Mouse (Mus musculus) ovary, postnatal 36 days (tissue): ENCODE measurements around the gene Gxylt2.

Experiments used
- DNase-seq: peaks from one replicate; pipeline ENCODE4 v3.0.0; 2022; ENCODE audit warnings: low spot score, mixed read lengths

Gene Gxylt2

DNA sequence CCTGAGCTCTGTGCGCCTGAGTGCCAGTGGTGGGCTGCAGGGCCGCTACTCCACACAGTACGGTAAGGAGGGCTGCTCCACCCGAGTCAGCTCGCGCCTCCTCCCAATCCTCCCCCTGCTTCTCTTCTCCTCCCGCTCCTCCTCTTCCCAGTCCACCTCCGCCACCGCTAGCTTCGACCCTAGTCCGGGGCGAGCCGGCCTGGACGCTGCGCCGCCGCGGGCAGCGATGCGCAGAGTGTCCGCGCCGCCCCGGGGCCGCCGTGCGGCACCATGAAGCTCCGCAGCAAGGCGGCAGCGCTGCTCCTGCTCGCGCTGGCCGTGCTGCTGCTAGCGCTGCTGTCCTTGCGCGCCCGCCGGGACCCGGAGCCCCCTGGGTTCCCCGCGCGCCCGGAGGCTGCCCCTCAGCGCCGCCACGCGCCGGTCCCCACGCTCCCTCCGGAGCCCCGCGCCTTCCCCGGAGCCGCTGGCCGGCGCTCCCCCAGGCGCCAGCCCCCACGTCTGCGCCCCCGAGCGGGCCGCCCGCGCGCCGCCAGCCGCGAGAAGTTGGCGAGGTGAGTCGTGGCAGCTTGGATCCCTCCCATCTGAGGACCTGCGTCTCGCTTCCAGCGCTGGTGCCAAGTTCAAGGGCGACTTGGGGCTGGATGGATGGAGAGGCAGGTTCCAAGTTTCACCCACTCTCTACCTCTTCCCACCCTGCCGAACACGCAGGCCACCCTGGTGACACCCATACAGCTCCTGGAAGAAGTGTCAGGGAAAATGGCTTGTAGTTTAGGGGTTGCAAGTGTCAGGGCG lies at the start of gene Gxylt2:
Gene Gxylt2, plus strand, starts transcription at position 161 of the 792 bp plus-strand sequence.
- DNase-seq = peak; percentile 62

DNA sequence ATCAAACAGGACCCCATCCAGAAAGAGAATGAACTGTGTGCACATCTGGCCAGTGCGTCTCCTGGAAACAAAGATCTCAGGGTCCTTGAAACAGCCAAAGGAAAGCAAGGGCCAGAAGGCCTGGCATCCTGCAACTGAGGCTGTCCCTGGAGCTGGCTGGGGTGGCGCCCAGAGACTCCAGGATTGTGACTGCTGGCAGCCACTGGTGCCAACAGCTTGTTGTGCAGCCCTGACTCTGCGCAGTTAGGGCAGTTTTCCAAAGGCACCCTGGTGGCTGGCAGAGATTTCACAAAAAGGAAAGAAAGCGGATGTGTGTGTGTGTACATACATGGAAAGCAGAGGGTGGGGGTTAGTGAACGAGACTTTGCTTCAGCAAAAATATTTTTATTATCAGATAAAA lies 44.1 kb upstream of the Gxylt2 start:
- DNase-seq = peak; percentile 68

DNA sequence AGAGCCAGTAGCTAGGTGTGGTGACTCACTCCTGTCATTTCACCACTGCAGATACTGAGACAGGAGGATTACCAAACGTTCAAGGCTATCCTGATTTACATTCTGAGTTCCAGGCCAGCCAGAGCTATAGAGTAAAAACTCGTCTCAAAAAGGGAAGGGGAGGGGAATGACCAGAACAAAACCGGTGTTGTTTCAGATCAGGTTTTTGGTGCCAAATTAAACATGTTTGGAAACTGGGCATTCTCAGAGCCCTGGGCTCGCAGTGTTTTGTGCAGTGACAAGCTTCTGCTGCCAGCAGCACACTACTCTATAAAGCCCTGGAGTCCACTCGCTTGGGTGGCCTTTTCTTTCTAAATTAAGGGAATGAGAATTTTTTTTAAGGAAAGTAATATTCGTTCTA lies 42.3 kb upstream of the Gxylt2 start:
- DNase-seq = no peak

DNA sequence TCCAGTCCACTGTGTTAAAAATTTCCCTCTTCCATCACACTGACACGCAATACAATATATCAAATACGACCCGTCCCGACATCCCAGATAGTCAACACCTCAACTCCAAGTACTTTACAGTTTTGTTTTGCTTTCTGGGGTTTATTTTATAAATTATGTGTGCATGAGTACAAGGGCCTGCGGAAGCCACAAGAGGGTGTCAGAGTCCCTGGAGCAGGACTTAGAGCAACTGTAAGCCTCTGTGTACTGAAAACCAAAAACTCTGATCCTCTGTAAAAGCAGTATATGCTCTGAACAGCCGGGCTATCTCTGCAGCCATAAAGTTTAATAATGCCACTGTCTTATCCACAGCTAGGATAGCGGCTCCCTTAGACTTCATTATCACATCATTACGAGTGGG lies 36.9 kb upstream of the Gxylt2 start:
- no peak for DNase-seq

DNA sequence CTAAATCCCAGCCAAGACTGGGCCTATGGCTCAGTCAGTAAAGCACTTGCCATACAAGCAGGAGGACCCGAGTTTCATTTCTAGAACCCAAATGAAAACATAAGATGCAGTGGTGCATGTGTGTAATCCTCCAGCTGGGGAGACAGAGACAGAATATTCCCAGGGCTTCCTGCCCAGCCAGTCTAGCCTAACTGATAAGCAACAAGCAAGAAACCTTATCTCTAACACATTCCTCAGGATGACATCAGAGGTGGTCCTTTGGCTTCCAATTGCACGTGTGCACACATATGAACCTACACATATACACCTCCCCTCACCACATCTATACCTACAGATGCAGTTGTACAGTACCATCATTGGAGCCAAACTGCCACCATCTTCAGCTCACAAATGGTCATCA lies 35.7 kb upstream of the Gxylt2 start:
- no peak for DNase-seq

DNA sequence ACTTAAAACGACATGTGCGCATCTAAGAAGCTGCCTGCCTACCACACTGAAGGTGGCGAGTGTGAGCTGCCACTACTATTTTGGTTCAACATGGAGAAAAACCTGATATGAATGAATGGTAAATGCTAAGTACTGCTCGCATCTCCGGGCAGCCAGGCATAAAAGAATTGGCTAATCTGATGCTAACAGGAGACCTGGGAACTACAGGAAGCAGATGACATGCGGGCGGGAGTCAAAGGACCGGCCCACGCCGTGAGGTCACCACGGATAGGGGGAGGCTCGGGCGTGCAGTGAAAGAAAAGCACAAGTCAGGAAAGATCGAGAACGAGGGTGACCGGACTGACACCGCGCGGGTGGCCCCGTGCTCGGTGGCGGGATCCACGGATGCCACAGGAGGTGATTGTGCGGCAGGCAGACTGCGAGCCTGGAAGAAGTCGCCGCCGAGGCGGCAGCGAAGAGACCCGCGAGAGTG lies 34.1 kb upstream of the Gxylt2 start:
- peak; percentile 47 for DNase-seq

DNA sequence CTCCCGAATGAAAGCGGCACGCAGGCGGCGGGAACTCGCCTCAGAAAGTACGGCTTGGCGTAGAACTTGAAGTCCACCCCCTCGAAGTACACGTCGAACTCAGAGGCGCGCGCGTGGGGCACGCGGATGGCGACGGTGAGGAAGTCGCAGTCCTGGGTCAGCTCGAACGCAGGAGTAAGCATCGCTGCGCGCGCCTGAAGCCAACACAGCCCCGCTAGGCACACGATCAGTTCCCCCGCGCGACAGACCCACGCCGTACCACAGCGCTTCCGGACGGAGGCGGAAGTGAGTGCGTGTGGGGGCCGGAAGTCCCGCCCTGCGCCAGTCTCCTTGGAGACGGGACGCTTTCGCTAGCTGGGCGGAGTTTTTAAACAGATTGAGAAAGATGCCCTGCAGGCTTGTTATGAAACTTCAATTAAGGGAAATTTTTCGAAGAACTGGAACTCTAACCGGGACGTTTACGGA lies 33.6 kb upstream of the Gxylt2 start, which contains the start of gene Shq1:
Gene Shq1, minus strand, starts transcription at position 278 of the 465 bp plus-strand sequence.
- DNase-seq = peak; percentile 84

DNA sequence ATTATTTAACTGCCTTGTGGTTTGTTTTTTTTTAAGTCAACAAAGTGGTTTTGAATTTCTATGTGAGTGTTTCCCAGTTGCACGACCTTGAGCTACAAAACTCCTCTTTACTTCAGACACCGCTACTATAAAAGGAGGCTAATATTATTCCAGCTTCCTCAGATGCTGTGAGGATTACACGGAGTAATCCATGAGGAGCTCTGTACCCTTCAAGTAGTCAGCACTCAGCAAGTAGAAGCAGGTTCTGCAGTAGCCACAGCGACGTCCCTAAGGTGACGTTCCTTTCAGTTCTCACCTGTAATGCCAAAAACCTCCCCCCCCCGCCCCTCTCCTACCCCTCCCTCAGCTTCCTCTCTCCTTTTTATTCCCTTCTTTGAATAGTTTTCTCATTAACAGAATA lies 33.1 kb upstream of the Gxylt2 start:
- DNase-seq = no peak

DNA sequence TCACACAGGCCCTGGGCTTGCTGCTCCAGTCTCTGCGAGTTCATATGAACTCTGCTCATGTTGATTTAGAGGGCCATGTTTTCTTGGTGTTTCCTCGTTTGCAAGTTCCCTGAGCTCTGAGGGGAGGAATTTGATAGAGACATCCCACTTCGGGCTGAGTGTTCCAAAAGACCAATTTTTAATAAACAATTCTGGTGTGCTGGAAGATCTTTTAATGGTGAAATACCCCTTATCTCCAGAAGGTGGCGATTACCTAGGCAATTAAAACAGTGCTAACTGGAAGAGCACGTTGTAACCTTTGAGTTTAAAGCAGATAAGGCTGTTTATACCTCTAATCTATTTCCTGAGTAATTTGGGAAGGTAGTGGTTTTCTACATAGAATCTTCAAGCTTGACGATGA lies 29.6 kb upstream of the Gxylt2 start:
- no peak for DNase-seq

DNA sequence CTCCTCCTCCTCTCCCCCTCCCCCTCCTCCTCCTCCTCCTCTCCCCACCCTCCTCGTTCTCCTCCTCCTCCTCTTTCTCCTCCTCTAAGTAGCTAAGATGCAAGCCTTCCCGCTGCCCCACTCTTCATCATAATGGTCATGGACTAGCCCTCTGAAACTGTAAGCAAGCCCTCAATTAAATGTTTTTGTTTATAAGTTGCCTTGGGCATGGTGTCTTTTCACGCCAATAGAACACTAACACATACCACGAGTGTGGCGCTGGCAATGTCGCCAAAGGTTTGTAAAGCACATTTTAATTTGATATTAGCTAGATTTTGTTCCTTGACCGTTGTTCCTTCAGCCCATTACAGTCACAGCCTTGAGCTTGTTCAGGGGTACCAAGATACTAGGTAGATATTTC lies 28.1 kb upstream of the Gxylt2 start:
- no peak for DNase-seq

DNA sequence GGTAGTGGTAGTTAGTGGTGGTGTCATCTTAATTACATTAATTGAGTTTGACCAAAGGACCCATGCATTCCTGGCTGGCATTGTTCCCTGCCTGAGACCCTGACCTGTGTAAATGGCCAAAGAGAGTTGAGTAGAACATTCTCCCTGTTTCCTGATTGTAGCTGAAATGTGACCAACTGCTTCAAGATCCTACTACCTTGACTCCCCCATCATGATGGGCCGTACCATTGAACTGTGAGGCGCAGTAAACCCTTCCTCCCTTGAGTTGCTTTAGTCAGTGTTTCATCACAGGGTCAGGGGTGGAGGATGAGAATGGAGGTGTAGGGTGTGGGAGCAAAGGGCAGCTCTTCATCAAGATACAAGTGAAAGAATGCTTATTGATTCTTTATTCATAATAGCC lies 25.9 kb upstream of the Gxylt2 start:
- DNase-seq = no peak

DNA sequence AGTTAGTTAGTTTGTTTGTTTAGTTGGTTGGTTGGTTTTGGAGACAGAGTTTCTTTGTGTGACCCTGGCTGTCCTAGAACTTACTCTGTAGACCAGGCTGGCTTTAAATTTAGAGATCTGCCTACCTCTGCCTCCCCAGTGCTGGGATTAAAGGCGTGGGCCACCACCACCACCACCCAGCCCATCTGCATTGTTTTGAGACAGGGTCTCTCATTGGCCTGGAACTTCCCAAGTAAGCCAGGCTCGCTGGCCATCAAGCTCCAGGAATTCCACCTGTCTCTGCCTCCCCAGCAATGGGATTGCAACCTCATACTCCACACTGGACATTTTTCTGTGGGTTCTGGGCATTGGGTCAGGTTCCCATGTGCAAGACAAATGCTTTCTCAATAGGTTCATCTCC lies 18.2 kb upstream of the Gxylt2 start:
- DNase-seq = no peak

DNA sequence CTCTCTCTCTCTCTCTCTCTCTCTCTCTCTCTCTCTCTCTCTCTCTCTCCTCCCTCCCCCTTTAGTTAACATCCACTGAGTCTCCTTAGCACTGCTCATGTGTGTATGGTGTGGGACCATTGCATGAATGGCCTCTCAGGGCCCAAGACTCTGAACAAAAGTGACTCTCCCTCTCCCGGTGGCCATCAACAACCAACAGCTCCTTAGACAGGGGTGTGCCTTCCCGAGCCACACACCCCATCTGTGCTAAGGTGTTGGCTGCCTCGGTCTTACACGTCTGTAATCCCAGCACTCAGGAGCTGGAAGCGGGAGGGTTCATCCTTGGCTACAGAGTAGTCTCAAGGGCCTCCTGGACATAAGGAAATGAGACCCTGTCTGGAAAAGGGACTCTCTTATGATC lies 4.5 kb upstream of the Gxylt2 start:
- no peak for DNase-seq

DNA sequence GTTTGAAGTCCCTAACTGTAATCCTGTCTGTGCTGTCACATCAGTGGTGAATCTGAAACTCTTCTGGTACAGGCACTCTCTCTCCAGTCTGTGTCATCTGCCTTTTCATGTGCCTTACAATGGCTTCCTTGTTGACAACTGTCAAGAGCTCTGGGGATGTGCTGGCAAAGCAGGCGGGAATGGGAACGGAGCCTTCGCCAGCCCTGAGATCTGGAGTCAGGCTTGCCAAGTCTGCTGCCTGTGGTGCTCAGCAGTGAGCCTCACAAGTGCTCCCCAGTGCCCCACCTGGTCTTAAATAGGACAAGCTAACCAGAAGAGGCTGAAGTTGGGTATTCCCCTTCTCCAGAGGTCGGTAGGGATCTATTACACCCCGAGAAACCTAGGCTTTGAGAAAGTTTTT lies 3.8 kb upstream of the Gxylt2 start:
- DNase-seq = no peak

DNA sequence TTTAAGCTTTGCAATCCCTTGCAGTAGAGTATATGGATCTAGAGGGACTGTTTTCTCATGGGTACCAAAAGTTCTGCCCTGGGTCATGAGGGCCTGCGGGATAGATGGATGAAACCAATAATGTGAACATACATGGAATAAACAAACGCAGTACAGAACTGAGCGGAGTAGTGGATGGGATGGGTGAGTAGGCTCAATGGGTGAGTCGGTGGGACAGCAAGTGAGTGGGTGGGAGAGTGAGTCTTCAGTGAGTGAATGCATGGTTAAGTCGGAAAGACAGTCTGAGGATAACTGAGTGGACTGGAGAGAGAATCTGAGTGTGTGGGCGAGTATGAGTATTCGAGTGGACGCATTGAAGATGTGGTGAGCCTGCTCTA lies 349 bp upstream of the Gxylt2 start:
- DNase-seq = no peak

DNA sequence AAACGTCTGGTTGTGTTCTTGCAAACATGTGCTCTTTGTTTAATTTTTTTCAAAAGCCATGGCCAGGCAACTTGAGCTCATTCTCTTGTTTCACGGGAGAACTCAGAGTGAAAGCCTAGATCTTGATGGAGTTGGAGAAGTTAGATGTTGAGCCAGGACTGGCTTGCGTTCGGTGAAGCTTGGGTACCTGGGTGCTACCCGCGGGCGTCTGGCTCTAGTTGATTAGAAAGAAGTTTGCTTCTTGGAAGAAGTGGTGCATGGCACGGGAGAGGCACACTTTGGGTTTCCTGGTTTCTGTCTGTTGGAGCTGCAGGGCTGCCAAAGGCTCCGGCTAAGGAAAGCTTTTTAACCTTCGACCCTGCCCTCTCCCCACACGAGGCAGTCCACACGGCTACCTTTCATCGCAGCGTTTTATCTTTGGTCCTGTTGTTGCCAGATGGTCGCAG lies 855 bp downstream of the Gxylt2 start:
- DNase-seq = peak; percentile 6

DNA sequence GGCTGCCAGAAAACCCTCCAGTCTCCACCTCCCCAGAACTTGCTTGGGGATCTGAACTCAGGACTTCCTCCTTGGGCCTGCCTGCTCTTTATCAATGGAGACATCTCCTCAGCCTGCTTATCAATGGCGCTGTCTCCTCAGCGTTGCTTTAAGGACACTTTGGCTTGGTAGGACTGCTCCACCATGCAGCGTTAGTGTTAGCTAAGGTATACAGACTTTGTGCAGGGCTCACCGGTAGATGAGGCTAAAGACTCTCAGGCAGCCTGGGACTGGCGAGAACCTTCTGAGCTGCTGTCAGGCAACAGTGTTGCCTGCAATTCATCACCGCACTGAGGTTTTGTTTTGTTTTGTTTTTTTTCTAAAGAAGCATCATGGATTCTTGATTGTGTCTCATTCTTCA lies 2.3 kb downstream of the Gxylt2 start:
- DNase-seq = no peak

DNA sequence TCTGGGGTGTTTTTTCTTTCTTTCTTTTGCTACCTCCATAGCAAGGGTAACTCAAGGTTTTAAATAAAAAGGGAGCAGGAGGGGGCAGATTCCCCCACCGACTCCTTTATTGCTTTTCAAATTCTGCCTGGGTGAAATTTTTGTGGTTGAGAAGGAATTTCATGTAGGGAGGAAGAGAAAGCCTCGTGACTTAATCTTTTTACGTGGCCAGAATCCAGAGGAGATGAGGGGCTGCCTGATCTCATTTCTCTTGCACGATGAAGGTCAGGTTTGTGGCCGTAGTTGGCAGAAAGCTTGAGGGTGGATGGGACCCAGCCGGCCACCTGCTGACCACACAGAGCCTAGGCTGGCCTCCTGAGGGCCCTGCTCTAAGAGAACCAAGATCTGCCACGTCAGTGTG lies 3.0 kb downstream of the Gxylt2 start:
- peak; percentile 16 for DNase-seq

DNA sequence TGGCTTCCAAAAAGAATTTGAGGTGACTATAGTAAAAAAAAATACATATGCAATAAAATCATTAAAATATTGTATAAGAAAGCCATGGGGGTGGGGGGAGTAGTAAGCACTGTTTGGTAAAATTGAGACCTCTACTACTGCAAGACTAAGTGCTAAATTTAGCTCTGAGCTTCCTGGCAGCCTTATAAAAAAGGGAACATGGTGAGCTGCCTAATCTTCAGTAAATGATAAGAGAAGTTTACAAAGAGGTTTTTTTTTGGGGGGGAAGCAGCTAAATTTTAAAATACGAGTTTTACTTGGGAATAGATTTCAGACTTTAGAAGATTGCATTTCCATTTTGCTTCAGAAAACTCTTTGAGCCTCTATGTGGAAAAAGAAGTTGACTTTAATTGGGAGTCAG lies 3.7 kb downstream of the Gxylt2 start:
- DNase-seq = no peak

DNA sequence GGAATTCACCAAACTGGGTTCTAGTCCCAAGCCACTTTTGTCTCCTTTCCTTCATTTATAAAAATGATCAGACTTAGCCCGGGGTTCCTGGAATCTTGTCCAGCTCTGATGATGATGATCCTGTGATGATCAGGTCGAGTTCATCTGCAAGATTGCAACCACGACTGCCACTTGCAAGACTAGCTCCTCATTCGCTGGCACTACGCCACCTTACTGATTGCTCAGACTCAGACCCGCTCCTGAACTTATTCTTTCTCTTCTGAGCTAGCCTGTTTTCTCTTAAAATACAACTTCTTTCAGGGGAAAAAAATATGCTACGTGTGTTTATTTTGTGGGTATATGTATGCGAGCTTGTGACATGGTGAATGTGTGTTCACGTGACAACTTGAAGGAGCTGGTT lies 4.5 kb downstream of the Gxylt2 start:
- DNase-seq = no peak

DNA sequence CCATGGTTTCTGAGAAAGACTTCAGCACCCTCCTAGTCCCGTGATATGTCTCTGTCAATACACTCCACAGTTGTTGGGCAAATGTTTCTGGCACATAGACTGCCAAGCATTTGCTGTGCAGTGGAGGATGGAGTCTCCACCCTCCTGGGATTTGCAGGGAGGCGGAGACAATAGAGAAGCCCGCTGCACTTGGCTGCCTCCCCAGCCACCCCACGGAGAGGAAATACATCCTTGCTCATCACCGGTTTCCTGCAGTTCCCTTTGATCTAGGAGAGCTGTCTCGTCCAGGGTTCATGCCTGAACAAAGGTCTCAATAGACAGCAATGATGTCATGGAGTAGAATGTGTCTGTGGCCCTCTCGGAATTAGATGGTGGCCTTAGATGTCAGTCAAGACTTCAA lies 4.9 kb downstream of the Gxylt2 start:
- peak; percentile 46 for DNase-seq

DNA sequence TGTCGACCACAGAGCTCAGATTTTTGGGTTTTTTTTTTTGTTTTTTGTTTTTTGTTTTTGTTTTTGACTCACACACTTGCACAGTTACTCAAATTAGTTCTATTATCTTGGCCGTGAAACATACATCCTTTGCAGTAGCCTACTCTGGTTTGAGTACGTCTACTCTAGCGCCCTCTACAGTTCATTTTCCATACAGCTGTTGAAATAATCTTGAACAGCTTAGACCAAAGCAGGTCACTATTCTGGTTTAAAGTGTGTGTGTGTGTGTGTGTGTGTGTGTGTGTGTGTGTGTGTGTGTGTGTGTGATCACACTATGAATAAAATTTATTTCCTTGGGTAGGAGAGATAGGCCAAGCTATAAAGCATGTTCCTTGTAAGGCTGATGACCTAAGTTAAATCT lies 5.6 kb downstream of the Gxylt2 start:
- no peak for DNase-seq

DNA sequence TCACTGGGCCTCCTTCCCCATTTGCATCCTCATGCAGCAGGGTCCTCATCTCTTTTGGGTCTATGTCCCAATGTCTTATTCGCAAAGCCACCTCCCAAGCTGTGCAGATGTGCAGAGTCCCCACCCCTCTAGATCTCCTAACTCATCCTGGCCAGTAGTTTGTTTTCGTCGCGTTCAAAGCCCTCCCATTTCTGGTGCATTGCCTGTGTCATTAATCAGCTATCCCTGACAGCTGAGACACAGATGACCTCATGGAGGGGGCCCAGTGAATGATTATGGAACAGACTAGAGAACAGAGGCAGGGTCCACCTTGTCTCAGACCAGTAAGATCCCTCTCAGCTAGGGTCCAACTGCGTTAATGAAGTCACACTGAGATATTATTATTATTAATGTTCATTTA lies 6.3 kb downstream of the Gxylt2 start:
- DNase-seq = no peak

DNA sequence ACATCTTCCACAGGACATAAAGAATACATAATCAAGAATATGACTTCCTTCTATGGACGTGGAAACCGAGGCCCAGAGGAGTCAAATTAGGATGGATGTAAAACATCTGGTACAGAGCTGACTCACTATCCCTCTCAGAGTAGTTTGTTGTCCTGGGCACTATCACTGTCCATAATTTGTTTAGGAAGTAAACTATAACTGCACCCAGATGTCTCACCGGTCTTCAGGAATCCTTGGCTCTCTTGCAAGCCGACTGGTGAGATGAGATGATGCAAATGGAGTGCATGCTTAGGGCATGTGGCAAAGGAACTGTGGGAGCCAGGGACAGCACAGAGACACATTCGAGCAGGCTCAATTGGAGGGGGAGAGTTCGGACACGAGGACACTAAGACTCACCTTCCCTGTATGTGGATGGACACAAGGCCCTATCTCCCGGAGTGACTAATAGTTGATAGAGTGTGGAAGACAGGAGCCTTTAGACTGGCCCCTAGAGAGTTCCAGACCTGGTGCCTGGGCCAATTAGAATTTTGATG lies 10.8 kb downstream of the Gxylt2 start:
- no peak for DNase-seq
